Mouse (Mus musculus) olfactory bulb, adult 2 months (tissue): ENCODE measurements around the gene Arpp21. TPM values are rescaled to one million over a fixed set of nuclear protein-coding genes. Genes with fewer than 3 reads are reported as not detected.
A peak's percentile ranks its signal among the peaks of the same experiment; 100 is the strongest.

ENCODE experiments used
- H3K27ac ChIP-seq: fragments of 200-500 bp; 2 replicates; pipeline ENCODE4 v1.5.1; 2012; ENCODE audit warnings: low read depth, low read length; ENCODE audit not compliant: insufficient read depth
- H3K4me1 ChIP-seq: fragments of 200-500 bp; 2 replicates; pipeline ENCODE4 v1.6.1; 2012; ENCODE audit warnings: low read length; ENCODE audit not compliant: control insufficient read depth, insufficient read depth
- H3K4me3 ChIP-seq: fragments of 200-500 bp; 2 replicates; pipeline ENCODE4 v1.5.1; 2012; ENCODE audit warnings: mild to moderate bottlenecking, low read depth, low read length, moderate library complexity; ENCODE audit not compliant: insufficient read depth
- CTCF ChIP-seq: fragments of 200-500 bp; IDR thresholded peaks from 2 replicates; pipeline ENCODE4 v1.5.1; 2012; ENCODE audit warnings: low read depth, mild to moderate bottlenecking, low read length, moderate library complexity; ENCODE audit not compliant: insufficient read depth
- POLR2A ChIP-seq: fragments of 200-500 bp; IDR thresholded peaks from 2 replicates; pipeline ENCODE4 v1.6.1; 2012; ENCODE audit warnings: mild to moderate bottlenecking, low read depth, low read length, moderate library complexity; ENCODE audit not compliant: insufficient read depth
- WGBS: fragments of 180-500 bp; shearing (Covaris S2); methylation state at CpG from one replicate; pipeline ENCODE4 v1.1.7; 2018; 5-methylcytosine and 5-hydroxymethylcytosine counted together
- polyA plus RNA-seq: library from polyadenylated mRNA; stranded (reverse); fragments of >200 nt; gene quantifications from 2 replicates; pipeline ENCODE4 v1.2.4, GENCODE M21; 2012; ENCODE audit warnings: low replicate concordance; ENCODE audit not compliant: missing spikeins, insufficient read depth, insufficient read length

Gene Arpp21
- polyA plus RNA-seq = 229 and 639 TPM in 2 replicates

- Histone ChIP-seq H3K4me3 (peak within 1 kb of the TSS; percentile 76), H3K4me1 (peaks cover 4% of the 10 kb centered on the region; the same call in 1 of the 2 replicates), H3K27ac (peak within 1 kb of the TSS; percentile 98)
- whole genome bisulfite sequencing = 9% methylated on average over 16 of the region's 16 CpGs
- TF ChIP-seq POLR2A = no peak
- no peak for TF ChIP-seq CTCF
Measured at GRCm38 (mm10) chr9:112235696-112236397, at the start of gene Arpp21. Gene Arpp21 (minus strand): TSS chr9:112235938.

GRCm38 (mm10) chr9:112272426-112272969, 36.8 kb upstream of the Arpp21 start:
- TF ChIP-seq POLR2A (no peak), CTCF (no peak)
- 43% methylated on average over 8 of the region's 8 CpGs for WGBS
- peaks cover 3% of the 10 kb centered on the region; the same call in 1 of the 2 replicates for H3K4me1 ChIP-seq
- H3K27ac ChIP-seq = 0 out of 2 replicates have a peak overlapping the region, but pooled peaks have one; percentile 47
- H3K4me3 ChIP-seq = no peak overlapping the region

GRCm38 (mm10) chr9:112264982-112265641, 29.4 kb upstream of the Arpp21 start:
- H3K4me3 ChIP-seq = no peak overlapping the region
- H3K27ac ChIP-seq = no peak overlapping the region
- WGBS = 74% methylated on average over 4 of the region's 4 CpGs
- TF ChIP-seq POLR2A = no peak
- no peak for TF ChIP-seq CTCF
- peaks cover 5% of the 10 kb centered on the region for H3K4me1 ChIP-seq

GRCm38 (mm10) chr9:112261986-112262901, 26.5 kb upstream of the Arpp21 start:
- WGBS = 40% methylated on average over 16 of the region's 16 CpGs
- Histone ChIP-seq H3K27ac (peak overlapping the region; percentile 93), H3K4me1 (peaks cover 5% of the 10 kb centered on the region), H3K4me3 (no peak overlapping the region)
- TF ChIP-seq CTCF (no peak), POLR2A (no peak)

- Histone ChIP-seq H3K4me3 (no peak overlapping the region), H3K4me1 (peaks cover 5% of the 10 kb centered on the region), H3K27ac (peak overlapping the region; percentile 93)
- WGBS = 34% methylated on average over 2 of the region's 2 CpGs
- no peak for TF ChIP-seq POLR2A
Measured at GRCm38 (mm10) chr9:112261556-112261955, 25.8 kb upstream of the Arpp21 start.

GRCm38 (mm10) chr9:112260696-112261095, 25.0 kb upstream of the Arpp21 start:
- peak overlapping the region; percentile 93 for H3K27ac ChIP-seq
- no peak overlapping the region for H3K4me3 ChIP-seq
- WGBS = 81% methylated on average over 2 of the region's 2 CpGs
- peaks cover 5% of the 10 kb centered on the region for H3K4me1 ChIP-seq
- no peak for TF ChIP-seq POLR2A
- TF ChIP-seq CTCF = no peak

GRCm38 (mm10) chr9:112258560-112258959, 22.8 kb upstream of the Arpp21 start:
- 79% methylated on average over 1 of the region's 1 CpGs for WGBS
- no peak overlapping the region for H3K27ac ChIP-seq
- TF ChIP-seq POLR2A (no peak), CTCF (no peak)
- H3K4me1 ChIP-seq = peaks cover 5% of the 10 kb centered on the region
- H3K4me3 ChIP-seq = no peak overlapping the region

- H3K4me1 ChIP-seq = no peaks in the 10 kb centered on the region
- TF ChIP-seq CTCF (no peak), POLR2A (no peak)
- H3K27ac ChIP-seq = no peak overlapping the region
- H3K4me3 ChIP-seq = no peak overlapping the region
- 48% methylated on average over 2 of the region's 2 CpGs for WGBS
Measured at GRCm38 (mm10) chr9:112255971-112256370, 20.2 kb upstream of the Arpp21 start.

GRCm38 (mm10) chr9:112253730-112254129, 18.0 kb upstream of the Arpp21 start:
- Histone ChIP-seq H3K4me3 (no peak overlapping the region), H3K4me1 (no peaks in the 10 kb centered on the region), H3K27ac (no peak overlapping the region)
- 93% methylated on average over 1 of the region's 1 CpGs for WGBS
- TF ChIP-seq POLR2A (no peak), CTCF (no peak)
